28 mouse cellular contexts compared by ENCODE assay signal in the genomic region with DNA sequence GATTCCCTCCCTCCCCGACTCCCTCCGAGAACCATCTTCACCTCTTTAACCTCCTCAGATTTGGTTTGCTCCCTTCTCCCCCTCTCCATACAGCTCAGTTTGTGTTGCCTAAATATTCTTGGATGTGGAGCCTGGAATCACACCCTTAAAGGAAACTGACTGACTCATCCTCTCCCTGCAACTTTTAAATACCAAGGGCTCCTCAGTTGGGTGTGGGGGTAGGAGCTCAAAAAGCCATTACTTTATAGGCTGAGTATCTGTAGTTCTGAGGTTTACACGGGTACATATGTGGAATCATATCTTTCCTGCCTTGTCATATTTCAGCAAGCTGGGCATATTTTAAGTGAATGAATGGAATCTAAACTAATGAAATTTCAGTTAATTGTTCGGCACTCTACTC.
"Had no signal": no experiment of that assay in that cellular context is flagged by ENCODE, and none has a peak within 500 bp of the region (broad histone marks: within the 10 kb centered on the region; RNA-seq: fewer than 3 reads in every experiment).

No protein-coding gene starts in this region.

- H3K4me3 ChIP-seq: heart, adult 2 months; heart, embryonic 13.5 days; heart, embryonic 15.5 days; hindbrain, embryonic 10.5 days; hindbrain, embryonic 13.5 days; hindbrain, embryonic 15.5 days; kidney, embryonic 15.5 days; limb, embryonic 13.5 days; limb, embryonic 15.5 days; liver, embryonic 12.5 days had no signal

- H3K4me2 ChIP-seq: heart, embryonic 11.5 days; heart, embryonic 13.5 days; heart, embryonic 15.5 days; hindbrain, embryonic 13.5 days; hindbrain, embryonic 15.5 days; kidney, embryonic 15.5 days; limb, embryonic 13.5 days; limb, embryonic 15.5 days; liver, embryonic 12.5 days had no signal

- H3K27me3 ChIP-seq: heart, embryonic 13.5 days; heart, embryonic 15.5 days; hindbrain, embryonic 13.5 days; hindbrain, embryonic 15.5 days; kidney, embryonic 15.5 days; limb, embryonic 13.5 days; limb, embryonic 15.5 days; liver, embryonic 12.5 days had no signal

- H3K9me3 ChIP-seq: heart, embryonic 13.5 days; heart, embryonic 15.5 days; hindbrain, embryonic 10.5 days; hindbrain, embryonic 13.5 days; hindbrain, embryonic 15.5 days; kidney, embryonic 15.5 days; limb, embryonic 13.5 days; limb, embryonic 15.5 days; liver, embryonic 12.5 days had no signal

- ATAC-seq: forebrain, postnatal 0 days; hindbrain, postnatal 0 days; intestine, embryonic 16.5 days; liver, embryonic 12.5 days had no signal

- H3K4me1 ChIP-seq: heart, embryonic 13.5 days; heart, embryonic 15.5 days; hindbrain, embryonic 13.5 days; hindbrain, embryonic 15.5 days; kidney, embryonic 15.5 days; limb, embryonic 13.5 days; limb, embryonic 15.5 days; liver, embryonic 12.5 days had no signal

- DNase-seq: forebrain, postnatal 0 days; gastrocnemius, postnatal 14 days; gastrocnemius, postnatal 36 days; heart, adult 11 months; heart, adult 2 months; heart, postnatal 14 days; heart, postnatal 4 days; kidney, adult 11 months; kidney, adult 2 months; kidney, adult 9 months; kidney, postnatal 14 days; kidney, postnatal 36 days; layer of hippocampus, adult 9-11 months; layer of hippocampus, postnatal 36 days had no signal

- H3K27ac ChIP-seq: heart, adult 2 months; heart, embryonic 13.5 days; heart, embryonic 15.5 days; hindbrain, embryonic 10.5 days; hindbrain, embryonic 13.5 days; hindbrain, embryonic 15.5 days; hindbrain, postnatal 0 days; kidney, embryonic 15.5 days; kidney, postnatal 0 days; limb, embryonic 13.5 days; limb, embryonic 15.5 days; liver, embryonic 12.5 days; liver, embryonic 14.5 days had no signal

- H3K9ac ChIP-seq: forebrain, postnatal 0 days; heart, embryonic 13.5 days; heart, embryonic 15.5 days; hindbrain, embryonic 13.5 days; hindbrain, embryonic 15.5 days; kidney, embryonic 15.5 days; limb, embryonic 13.5 days; limb, embryonic 15.5 days; liver, embryonic 12.5 days; liver, embryonic 14.5 days had no signal

- H3K36me3 ChIP-seq: heart, embryonic 13.5 days; heart, embryonic 15.5 days; hindbrain, embryonic 10.5 days; hindbrain, embryonic 13.5 days; hindbrain, embryonic 15.5 days; kidney, embryonic 15.5 days; limb, embryonic 13.5 days; limb, embryonic 15.5 days; liver, embryonic 12.5 days had no signal
